Mouse (Mus musculus) bone marrow macrophage, adult 2 months (primary cell): ENCODE measurements at regions not wholly inside any gene's neighbourhood (a gene's known extent, or its start where the extent isn't known, plus 50 kb on each side); places are given as distances from the start of the nearest gene placed in this dataset.

Source experiments
- H3K27ac ChIP-seq: 2 replicates; pipeline ENCODE4 v1.5.1; 2012; ENCODE audit warnings: low read depth, low read length; ENCODE audit not compliant: insufficient read depth
- H3K4me1 ChIP-seq: 2 replicates; pipeline ENCODE4 v1.6.1; 2012; ENCODE audit warnings: low read length; ENCODE audit not compliant: control insufficient read depth, insufficient read depth
- H3K4me3 ChIP-seq: 2 replicates; pipeline ENCODE4 v1.5.1; 2012; ENCODE audit warnings: mild to moderate bottlenecking, low read length, moderate library complexity; ENCODE audit not compliant: insufficient read depth
- CTCF ChIP-seq: IDR thresholded peaks from 2 replicates; pipeline ENCODE4 v1.5.1; 2012; ENCODE audit warnings: low read depth, mild to moderate bottlenecking, low read length, moderate library complexity
- POLR2A ChIP-seq: IDR thresholded peaks from 2 replicates; pipeline ENCODE4 v1.6.1; 2012; ENCODE audit warnings: mild to moderate bottlenecking, low read depth, low read length, borderline replicate concordance

DNA sequence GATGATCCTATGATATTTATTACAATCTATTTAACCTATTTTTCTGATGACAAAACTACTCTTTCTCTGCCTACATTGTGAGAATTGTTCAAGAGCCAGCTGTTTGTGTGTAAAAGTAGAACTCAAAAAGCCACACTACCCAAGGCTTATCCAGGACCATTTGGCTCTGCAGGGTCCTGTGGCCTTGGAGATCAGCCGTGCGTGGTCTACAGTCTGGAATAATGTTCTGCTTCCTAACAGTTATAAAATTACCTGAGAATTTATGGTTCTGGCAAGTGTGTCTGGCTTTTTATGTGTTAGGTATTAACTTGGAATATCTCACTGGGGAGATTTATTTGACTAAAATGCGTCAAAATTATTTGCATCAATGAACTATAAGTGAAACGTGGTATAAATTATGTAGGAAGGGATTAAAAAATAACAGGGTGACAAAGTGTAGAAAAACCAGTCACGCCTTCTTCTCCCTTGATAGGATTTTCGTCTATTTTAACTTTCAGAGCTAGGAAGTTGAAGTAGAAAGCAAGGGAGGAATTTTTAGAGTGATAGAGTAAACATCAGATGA lies 1789.0 kb upstream of the Gm7489 start:
- Histone ChIP-seq H3K4me1 (no peaks in the 10 kb centered on the region), H3K27ac (no peak overlapping the region), H3K4me3 (no peak overlapping the region)
- TF ChIP-seq POLR2A (no peak), CTCF (no peak)

DNA sequence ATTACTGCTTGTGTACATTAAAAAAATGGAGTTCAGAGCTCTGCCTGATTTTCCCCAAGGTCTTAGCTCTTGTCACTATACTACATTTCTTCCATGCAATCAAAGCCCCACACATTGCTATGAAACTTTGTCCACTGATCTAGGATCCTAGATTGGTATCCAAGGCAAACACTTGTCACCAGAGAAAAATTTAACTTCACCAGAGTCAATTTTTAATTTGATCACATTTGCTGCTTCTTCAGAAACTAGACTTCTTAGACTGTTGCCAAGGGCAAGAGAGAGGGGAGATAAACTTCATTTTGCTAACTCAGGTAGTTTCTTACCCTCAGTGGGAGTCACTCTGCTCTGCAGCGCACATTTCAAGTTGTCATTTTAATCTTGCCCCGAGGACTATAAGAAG lies 1775.9 kb upstream of the Gm7489 start:
- no peak overlapping the region for H3K27ac ChIP-seq
- no peaks in the 10 kb centered on the region for H3K4me1 ChIP-seq
- H3K4me3 ChIP-seq = no peak overlapping the region
- TF ChIP-seq POLR2A (no peak), CTCF (no peak)

DNA sequence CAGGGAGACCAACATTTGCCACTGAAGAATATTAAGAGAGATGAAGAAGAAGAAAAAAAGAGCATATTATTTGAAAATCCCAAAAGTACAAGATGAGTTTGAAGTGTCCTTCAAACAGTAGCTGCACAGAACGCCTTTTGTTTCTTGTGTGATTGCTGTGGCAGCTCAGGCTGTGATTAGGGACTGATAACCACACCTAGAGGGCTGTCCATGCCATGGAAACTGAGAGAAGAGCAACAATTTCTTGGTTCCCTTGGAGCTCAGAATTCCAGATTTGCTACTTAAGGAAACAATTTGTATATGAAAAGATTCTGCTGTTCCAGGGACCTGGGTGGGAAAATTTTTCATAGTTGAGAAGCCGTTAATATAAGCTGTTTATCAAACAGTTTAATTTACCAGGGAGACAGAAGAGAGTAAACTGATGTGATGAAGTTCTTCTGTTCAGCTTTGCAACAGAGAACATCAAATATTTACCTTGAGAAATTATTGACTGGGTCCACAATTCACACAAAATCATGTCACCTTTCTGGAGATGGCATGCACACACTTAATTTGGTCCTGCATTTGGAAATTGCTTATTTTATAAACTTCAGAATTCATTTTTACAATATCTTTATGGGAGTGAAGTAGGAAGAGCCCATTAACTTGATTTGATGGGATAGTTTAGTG lies 1770.2 kb upstream of the Gm7489 start:
- Histone ChIP-seq H3K4me3 (no peak overlapping the region), H3K4me1 (no peaks in the 10 kb centered on the region), H3K27ac (no peak overlapping the region)
- no peak for TF ChIP-seq CTCF
- no peak for TF ChIP-seq POLR2A

DNA sequence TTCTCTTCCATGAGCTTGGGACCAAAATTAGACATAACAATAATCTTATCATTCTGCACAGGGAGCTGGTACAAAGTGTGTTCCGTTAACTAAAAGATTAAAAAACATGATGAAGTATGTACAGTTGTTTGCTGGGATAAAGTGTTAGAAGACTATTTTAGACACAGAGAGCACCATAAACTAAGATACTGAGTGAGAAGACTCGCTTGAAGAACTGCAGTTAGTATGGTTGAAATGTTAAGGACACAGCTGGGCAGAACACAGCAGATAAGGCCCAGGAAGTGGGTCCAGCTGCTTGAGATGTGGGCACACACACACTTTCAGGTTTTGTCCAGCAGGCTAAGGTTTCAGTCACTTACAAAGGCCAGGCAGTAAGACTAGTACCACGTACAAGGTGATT lies 1748.0 kb upstream of the Gm7489 start:
- Histone ChIP-seq H3K4me3 (no peak overlapping the region), H3K4me1 (no peaks in the 10 kb centered on the region), H3K27ac (no peak overlapping the region)
- TF ChIP-seq CTCF (no peak), POLR2A (no peak)

DNA sequence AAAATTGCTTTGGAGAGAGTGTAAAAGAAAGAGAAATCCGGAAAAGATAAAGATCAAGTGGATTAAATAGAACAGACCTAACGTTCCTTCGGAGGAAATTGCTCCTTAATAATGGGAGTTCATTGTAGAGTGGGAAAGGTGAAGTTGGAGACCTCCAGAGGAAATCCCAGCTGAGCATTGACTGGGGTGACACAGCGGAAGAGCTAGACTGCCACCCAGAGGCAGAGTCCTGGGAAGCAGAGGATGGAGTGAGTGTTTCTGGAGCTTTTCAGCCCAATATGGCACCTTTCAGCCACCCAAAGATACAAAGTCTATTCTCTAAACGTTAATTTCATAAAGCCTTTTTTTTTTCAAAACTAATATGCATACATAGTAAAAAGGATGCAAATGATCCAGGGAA lies 1731.3 kb upstream of the Gm7489 start:
- Histone ChIP-seq H3K4me1 (no peaks in the 10 kb centered on the region), H3K4me3 (no peak overlapping the region), H3K27ac (no peak overlapping the region)
- TF ChIP-seq CTCF = no peak
- no peak for TF ChIP-seq POLR2A

DNA sequence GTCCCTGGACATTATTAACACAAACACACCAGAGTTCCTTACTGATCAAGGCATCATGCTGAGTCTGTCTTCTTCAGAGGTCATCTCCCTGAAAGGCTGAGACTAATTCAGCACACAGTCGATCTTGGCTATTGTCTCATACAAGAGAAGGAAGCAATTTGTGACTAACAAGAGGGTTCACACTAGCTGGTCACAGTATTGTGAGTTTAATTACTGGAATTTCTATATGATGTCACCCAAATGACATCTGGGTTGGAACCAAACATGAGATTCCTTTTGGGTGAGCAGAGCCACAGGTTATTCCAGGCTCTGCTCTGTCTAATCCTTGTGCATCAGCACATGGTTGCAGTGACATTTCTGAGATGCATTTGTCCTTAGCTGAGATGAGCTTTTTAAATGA lies 1728.9 kb upstream of the Gm7489 start:
- Histone ChIP-seq H3K4me1 (no peaks in the 10 kb centered on the region), H3K27ac (no peak overlapping the region), H3K4me3 (no peak overlapping the region)
- TF ChIP-seq CTCF (no peak), POLR2A (no peak)

DNA sequence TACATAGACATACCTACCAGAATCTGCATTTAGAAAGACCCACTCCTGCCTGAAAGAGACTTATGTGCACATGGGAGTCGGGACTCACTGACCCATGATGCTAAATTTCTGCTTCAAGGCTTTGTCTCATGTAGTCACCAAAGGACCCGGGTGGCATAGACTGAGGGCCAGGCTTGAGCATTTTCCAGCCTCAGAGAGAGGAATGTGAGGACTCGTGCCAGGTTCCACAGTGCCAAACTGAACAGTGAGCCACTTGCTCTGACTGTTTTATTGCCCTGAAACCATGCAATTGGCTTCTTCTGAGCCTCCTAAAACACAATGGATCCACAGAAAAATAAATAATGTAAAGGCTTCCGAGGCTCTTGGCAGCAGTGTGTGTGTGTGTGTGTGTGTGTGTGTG lies 1727.9 kb upstream of the Gm7489 start:
- Histone ChIP-seq H3K4me3 (no peak overlapping the region), H3K27ac (no peak overlapping the region), H3K4me1 (no peaks in the 10 kb centered on the region)
- TF ChIP-seq CTCF (no peak), POLR2A (no peak)

DNA sequence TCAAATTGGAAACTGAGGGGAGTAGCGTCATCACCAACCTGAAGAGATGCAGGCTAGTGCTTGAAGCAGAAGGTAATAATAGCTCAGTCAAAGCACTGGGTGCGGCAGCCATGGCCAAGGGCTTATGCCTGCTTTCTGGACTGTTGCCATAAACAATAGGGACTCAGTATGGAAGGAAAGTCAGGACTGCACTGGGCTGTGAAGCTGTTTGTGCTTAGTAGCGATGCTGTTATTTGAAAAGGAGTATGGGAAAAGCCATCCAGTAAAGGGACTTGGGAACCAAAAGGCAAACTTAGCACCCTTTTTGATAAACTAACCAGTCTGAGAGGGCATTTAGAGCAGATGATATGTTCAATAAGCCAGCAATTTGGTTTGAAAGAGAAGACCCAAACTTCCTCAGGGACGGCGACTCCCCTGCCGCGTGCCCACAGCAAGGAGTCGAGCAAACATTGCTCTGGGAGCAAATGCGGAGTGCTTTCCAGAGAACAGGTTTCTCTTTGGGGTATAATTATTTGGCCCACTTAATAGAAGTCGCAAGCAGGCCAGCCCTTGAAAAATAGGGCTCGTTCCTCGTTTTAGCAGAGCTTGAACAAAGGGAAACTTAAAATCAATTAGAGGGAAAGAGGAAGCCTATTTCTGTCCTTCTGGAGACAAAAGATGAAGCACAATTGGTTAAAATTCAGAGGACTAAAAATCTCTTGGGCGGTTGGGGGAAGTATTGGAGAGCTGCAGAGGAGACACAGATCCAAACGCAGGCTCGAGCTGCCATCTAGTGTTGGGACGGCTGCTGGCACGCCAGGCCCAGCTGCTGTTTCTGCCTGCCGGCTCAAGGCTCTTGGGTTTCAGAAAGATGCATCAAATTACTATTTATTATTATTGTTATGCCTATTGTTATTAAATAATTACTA lies 1724.3 kb upstream of the Gm7489 start:
- no peak for TF ChIP-seq POLR2A
- TF ChIP-seq CTCF = peak; percentile 37; the same call in 1 of the 2 replicates
- no peak overlapping the region for H3K4me3 ChIP-seq
- no peaks in the 10 kb centered on the region for H3K4me1 ChIP-seq
- H3K27ac ChIP-seq = no peak overlapping the region

DNA sequence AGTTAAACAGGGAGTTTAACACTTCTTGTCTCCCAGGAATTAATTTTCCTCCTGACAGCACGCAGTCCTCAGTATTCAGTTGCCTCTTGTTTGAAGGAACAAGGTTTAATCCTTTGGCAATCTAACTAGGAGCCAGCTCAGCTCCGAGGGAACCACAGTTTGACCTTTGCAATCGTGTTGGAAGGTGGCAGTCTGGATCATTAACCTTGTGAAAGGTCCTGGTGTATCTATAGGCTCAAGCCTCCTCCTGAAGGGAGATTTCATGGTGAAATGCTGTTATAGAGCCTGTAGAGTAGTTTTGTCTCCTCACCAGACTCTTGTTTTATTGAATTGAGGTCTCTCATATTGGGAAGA lies 1723.6 kb upstream of the Gm7489 start:
- H3K4me1 ChIP-seq = no peaks in the 10 kb centered on the region
- no peak overlapping the region for H3K27ac ChIP-seq
- TF ChIP-seq POLR2A (no peak), CTCF (no peak)
- H3K4me3 ChIP-seq = no peak overlapping the region
